Mouse (Mus musculus) kidney, postnatal 10 days (tissue): ENCODE data around the gene Xpo1.
A peak's percentile ranks its signal among the peaks of the same experiment; 100 is the strongest.
"Not testable (repeated sequence)": the region's sequence is repeated elsewhere in the genome, so short reads cannot be mapped to it uniquely, and the experiment has no call there.

ENCODE experiments used
- DNase-seq: peaks from one replicate; pipeline ENCODE4 v3.0.0; 2021; ENCODE audit warnings: mixed read lengths

The Xpo1 gene

DNA sequence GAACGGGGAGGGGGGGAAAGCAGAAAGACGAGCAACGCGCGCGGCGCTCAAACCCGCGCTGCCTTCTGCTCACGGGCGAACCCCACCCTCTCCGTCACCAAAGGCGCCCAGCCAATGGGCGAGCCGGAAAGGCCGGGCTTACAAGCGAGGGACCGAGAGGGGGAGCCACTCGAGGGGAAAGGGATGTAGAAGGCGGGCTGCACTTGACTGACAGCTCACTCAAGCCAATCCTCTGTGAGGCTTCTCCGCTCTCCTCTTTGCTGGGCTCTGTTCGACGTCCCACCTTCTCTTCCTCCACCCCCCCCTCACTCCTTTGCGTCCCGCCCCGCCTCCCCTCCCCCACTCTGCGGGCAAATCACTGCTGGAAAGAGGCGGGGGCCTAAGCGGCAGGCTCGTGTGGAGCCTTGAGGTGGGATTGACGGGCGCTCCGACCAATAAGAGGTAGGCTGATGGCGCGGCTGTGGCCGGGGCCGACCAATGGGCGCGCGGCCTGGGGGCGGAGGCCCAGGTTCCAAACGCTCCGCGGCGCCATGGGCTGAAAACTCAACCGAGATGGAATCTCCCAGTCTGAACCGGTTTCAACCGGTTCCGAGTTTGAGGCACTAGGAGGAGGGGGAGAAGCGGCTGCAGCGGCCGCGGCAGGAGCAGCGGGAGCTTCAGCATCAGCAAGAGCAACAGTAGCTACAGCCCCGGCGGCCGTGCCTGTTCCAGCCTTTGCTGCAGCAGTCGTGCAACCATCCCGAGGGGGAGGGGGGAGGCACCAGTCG, at the start of gene Xpo1:
Xpo1 (plus strand) TSS at position 615 of the 767 bp plus-strand sequence.
- peak; percentile 100 for DNase-seq

DNA sequence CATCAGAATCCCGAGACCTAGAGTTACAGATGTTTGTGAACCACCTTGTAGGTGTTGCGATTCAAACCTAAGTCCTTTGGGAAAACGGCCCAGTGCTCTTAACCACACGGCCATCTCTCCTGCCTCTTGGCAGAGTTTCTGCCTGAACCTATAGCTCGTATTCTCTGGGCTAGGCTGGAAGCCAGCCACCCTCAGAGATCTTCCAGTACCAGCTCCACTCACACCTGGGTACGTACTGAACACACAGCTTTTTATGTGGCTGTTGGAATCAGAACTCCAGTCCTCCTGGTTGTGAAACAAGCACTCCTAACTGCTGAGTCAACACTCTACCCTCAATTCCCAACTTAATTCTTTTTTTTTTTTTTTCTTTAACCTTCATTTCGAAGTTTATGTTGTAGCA, 46.1 kb upstream of the Xpo1 start:
- no peak for DNase-seq

DNA sequence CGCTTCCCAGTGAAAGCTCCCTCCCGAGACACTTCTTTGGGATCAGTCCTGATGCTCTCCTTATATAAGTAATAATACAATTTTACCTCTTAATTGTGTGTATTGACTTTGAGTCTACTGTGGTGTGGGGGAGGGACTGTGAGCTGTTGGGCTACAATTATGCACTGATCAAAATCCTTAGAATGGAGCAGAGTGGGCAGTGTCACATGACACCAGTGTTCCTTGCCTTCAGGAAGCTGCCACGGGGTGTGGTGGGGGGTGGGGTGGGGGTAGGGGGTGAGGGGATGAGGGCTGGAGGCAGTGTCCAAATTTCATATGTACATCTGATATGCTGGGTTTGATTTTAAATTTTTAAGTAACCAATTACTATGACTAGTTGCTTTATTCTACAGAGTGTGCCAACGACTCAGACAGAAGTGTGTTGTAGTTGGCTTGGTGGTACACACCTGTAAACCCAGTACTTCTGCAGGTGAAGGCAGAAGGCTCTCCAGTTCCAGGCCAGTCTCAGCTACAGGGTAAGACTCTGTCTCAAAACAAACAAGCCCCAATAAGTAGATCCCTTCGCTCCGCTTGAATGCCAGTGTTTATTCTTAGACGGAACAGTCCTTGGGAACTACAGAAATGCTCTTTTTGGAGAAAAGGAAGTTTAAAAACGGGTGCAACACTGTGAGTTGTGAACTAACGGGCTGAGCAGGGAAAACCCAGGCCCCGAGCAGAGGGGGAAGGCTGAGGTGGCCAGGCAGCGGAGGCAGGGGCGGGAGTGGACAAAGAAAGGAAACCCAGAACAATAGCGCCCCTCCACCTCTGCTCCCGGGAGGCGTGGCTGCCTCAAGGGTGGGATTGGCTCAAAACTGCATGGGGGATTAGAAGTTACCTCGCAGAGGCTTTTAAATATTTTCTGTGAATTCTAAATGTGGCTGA, 45.0 kb upstream of the Xpo1 start:
- DNase-seq, result peak; percentile 79

DNA sequence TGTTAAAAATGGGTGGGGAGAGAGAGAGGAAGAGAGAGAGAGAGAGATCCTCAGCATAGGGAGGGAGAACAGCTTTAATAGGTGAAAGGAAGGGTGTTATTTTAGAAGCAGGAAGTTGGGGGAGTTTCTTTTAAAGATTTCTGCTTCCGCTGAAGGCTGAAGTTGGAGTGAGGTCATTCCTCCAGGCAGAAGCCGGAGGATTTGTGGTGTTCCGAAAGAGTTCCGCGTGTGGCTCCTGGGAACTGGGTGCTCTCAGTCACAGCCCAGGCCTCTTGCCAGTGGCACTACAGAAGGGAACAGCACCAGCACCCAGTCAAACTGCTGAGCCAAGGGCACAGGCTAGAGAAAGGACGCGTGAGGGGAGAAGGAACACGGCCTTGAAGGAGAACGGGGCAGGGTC, 38.4 kb upstream of the Xpo1 start:
- DNase-seq, result peak; percentile 51

DNA sequence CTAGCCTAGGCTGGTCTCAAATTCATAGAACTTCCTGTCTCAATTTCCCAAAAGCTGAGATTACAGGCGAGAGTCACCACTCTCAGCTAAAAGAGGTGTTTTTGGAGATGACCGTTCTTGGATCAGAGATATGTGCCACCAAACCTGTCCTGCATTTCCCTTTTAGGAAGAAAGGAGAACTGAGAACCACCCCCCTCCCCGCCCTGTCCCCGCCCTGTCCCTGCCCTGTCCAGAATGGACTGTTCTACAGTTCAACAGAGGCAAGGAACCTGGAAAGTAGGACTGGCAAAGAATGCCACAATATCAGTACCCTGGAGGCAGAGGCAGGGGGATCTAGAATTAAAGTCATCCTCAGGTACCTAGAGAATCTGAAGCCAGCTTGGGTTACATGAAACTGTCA, 19.8 kb upstream of the Xpo1 start:
- DNase-seq, result no peak

DNA sequence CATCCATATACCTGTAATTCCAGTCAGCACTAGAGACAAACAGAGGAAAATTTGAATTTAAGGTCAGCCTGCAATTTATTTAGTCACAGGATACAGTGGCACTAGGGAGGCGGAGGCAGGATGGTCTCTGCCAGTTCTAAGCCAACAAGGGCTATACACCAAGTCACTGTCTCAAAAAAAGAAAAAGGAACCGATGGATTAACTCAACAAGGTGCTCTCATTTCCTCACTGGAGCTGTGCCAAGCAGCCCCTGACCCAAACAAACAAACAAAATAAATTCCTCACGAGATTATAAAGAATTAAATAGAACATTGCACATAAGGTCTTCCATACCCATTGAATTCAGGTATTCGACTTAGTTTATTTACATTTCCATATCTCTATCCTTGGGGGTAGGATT, 1.9 kb upstream of the Xpo1 start:
- DNase-seq, result no peak

DNA sequence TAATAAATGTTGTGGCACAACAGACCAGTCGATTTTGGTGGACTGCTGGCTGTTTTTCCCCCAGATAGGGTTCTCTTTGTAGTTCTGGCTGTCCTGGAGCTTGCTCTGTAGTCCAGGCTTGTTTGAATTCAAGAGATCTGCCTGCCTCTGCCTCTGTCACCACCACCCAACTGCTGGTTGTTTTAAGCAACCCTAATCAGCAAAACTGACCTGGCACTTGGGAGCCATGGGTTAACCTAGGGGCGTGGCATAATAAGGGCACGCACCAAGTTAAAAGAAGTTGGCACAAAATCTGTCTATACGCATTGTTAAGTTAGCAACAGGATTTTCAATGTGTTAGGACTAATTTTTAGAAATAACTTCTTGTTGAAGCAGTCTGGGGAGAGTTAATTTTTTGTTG, 1.3 kb upstream of the Xpo1 start:
- DNase-seq, result no peak

DNA sequence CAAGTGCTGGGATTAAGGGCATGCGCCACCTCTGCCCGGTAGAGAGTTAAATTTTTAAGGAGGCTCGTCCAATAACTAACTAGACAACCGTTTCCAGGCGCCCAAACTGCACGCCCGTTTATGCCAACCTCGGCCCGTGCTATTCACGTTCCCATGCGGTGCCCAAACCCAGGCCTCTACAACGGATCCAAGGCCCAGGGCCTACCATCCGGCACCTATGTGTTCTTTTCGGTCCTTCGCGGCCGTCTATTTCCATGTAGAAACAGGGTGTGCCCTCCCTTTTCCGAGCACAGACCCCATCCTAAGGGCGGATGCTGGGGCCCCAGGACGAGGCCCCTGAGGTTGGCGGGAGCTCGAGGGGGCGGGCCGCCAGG, 801 bp upstream of the Xpo1 start:
- DNase-seq, result no peak

DNA sequence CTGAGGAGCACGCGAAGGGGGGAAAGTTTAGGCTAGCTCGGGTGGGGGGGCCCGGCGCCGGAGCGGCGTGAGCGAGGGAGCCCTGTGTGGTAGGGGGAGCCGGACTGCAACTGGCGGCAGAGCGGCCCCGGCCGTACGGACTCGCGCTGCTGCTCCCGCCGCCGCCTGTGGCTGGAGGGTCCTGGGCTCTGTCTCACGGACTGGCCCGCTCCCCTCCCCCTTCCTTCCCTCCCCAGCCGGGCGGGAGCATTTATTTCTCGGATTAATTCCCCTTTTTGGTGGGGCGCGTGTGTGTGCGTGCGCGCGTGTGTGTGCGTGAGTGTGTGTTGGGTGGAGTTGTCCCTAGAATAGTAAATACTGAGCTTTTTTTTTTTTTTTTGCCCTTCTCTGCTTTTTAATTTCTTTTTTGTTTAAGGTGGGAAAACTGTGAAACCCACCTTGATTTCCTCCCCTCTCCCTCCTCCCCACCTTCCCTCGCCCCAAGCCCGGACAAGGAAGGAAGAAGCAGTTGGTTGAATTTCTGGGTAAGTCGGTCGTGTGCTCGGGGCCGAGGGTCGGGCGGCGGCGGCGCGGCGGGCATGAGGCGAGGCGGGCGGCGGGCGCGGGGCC, 457 bp downstream of the Xpo1 start:
- DNase-seq, result no peak

DNA sequence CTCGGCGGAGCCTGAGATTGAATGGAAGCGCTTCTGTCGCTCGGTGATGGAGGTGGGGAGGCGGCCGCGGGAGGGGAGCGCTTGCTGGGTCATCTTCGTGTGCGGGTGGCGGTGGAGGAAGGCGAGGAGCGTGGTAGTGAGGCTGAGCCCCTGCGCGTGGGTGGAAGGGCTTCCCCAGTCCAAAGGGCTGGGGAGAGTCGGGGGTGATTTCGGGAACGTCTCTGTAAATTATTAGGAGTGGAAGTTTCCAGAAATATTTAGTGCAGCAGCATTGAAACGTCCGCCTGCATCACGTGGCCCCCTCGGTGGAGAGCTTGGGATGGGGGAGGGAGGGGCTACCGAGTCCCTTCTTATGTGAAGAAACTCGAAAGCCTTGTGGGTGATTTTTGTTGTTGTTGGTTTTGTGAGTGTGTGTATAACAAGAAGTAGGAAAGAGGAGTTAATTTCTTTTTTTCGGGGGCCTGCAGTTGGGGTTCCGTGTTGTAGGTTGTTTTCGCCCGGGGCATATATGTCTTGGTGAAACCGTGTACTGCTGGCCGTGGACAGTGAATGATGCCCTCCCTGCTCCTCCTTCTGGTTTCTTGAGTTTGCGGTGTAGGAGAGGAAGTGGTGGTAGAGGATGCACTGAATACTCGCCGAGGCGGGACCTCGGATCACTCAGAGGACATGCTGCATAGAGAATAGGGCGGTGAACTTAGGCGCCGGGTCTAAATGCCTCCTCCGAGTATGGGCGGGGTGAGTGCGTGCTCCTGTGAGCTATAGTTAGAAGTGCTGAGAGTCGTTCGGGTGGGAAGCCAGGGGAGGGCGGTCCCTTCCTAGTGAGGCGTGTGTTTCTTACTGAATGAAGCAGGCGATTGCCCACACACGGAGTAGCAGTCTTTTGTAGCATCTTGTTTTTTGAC, 1.2 kb downstream of the Xpo1 start:
- DNase-seq, result peak; percentile 86

DNA sequence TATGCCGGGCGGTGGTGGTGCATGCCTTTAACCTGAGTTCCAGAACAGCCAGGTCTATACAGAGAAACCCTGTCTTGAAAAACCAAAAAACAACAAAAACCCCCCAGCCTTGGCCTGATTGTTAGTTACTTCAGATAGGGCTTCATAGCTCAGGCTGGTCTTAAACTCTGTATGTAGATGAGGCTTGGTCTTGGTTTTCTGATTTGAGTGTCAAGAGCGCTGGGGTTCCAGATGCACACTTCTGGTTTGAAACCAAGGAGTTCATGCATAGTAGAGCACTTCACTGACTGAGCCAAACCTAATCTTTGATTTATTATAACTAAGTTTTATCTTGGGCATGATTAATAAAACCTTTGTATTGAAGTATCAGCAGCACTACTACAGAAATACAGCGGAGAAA, 3.2 kb downstream of the Xpo1 start:
- no peak for DNase-seq

DNA sequence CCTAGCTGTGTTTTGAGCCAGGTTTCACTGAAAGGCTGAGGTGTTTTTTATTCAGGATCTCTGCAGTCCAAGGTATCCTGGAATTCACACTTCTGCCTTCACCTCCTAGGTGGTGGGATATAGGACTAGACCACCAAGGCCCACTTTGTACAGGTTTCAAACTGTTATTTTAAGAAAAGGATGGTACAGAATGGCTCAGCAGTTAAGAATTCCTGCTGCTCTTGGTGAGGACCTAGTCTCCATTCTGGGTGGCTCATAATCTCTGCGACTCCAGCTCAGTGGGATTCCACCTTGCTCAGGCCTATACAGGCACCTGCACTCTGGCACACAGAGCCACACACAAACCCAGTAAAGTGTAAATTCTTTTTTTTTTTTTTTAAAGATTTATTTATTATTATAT, 3.6 kb downstream of the Xpo1 start:
- no peak for DNase-seq

DNA sequence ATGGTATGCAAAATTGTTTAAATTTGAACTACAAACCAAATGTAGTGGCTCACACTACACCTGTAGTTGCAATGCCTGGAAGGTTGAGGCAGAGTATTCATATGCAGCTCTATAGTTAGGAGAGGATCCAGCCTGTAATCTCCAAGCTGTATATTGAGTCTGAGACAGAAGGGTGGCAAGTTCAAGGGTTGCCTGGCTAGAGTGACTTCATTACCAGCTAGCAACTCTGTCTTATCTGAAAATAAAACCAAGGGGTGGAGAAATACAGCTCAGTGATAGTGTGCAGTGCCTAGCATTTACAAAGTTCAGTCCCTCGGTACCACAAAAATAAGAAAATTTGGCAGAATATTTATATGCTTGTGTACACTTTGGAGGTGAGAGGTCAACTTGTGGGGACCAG, 4.3 kb downstream of the Xpo1 start:
- no peak for DNase-seq

DNA sequence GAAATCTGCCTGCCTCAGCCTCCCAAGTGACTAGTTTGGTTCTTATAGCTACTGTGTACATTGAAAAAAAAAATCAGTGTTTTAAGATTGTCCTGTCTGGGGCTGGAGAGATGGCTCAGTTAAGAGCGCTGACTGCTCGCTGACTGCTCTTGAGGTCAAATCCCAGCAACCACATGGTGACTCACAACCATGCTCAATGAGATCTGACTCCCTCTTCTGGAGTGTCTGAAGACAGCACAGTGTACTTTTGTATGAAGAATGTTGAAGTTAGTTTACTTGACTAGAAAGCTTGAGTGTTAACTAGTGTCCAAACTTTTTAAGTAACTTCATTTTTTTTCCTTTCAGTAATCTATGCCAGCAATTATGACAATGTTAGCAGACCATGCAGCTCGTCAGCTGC, 5.6 kb downstream of the Xpo1 start:
- DNase-seq, result no peak

DNA sequence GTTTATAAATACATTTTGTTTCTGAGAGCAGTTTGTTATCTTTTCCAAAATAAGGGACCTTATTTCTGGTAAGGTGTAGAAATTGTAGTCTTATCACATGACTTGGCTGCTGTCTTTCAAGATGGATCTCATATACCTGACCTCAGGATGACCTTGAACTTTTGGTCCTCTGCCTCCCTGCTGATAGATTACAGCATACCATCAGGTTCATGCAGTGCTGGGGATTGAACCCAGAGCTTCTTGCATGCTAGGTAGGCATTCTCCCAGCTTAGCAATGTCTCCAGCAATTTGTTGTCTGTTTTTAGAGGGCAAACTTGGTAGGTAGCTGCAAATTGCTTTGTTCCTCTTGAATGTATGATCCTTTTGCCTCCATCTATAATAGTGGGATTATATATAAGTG, 9.1 kb downstream of the Xpo1 start:
- DNase-seq, result no peak

DNA sequence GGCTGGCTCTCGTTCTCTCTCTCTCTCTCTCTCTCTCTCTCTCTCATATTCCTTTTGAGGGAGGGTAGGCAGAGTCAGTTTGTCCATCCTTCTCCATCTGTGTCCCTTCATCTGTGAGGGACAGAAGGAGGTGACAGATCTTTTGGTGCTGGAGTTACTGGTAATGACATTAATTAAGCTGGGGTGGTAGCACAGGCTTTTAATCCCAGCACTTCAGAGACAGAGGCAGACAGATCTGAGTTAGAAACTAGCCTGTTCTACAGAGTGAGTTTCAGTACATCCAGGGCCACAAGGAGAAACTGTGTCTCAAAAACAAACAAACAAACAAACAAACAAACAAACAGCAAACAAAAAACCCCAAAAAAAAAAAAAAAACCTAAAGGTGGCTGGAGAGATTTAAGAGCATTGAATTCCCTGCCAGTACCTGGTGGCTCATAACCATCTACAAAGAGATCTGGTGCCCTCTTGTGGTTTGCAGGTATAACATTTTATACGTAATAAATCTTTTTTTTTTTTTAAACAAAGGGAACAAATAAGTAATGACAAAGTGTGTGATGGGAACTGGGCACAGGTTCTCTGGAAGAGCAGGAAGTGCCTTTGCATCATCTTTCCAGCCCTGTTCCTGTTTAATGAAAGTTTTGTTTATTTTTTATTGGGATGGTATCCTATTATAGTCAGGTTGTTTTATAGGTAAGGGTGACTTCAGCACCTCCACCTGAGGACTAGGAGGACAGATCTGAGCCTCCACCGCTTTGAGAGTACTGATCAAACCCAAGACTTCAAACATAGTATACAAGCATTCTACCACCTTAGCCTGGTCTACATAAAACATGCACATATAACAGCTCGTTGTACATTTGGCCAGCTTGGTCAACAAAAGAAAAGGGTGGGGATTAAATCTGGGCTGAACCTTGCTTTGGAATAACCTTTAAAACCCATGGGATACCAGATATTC, 16.2 kb downstream of the Xpo1 start:
- peak; percentile 41 for DNase-seq

DNA sequence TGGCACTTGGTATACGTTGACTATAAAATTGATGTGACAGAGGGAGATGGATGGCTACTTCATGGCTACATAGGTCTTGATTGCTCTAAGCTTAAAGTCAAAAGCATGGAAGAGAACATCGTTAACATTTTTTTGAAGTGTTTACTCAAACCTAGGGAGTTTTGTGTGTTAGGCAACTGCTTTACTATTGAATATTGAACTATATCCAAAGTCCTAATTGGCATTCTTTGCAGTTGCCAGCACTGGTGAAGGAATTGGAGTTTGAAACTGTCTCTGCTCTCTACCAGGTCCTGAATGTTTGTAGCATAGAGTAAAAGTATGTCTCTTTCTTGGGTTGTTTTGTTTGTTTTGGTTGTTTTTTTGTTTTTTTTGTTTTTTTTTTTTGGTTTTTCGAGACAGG, 19.9 kb downstream of the Xpo1 start:
- no peak for DNase-seq

DNA sequence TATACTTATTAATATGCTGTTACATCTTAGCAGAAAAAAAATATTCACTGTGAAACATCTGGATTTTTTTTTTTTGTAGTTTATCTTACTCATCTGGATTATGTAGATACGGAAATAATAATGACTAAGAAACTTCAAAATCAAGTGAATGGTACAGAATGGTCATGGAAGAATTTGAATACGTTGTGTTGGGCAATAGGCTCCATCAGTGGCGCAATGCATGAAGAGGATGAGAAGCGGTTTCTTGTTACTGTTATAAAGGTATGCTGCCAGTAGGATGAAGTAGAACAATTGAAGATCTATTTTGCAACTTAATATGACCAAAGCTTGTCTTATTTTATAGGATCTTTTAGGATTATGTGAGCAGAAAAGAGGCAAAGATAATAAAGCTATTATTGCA, 28.6 kb downstream of the Xpo1 start:
- no peak for DNase-seq

DNA sequence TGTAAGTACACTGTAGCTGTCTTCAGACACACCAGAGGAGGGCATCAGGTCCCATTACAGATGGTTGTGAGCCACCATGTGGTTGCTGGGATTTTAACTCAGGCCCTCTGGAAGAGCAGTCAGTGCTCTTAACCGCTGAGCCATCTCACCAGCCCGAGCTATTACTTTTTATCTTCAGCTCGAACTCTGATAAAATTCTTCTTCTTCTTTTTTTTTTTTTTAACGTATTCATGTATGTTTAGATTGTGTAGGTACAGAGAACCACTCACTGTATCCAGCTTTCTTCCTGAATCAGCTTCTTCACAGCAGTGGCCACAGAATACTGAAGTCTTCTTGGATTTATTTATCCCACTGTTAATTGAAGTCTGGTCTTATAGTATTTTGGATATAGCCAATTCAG, 33.0 kb downstream of the Xpo1 start:
- DNase-seq, result not testable (repeated sequence)

DNA sequence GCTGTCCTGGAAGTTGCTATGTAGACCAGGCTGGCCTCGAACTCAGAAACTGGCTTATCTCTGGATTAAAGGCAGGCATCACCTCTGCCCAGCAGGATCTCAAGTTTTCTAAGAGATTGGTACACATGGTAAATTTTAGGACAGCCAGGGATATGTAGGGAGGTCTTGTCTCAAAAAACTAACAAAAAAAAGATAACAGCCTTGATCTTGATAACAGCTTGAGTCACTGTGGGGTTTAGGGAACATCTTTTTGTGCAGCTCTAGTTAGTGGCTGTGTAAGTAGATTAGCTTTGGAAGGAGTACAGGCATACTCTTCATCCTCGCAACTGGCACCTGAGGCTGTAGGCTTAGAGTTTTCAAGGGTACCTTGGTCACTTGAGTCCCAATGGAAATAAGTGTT, 41.5 kb downstream of the Xpo1 start:
- no peak for DNase-seq

DNA sequence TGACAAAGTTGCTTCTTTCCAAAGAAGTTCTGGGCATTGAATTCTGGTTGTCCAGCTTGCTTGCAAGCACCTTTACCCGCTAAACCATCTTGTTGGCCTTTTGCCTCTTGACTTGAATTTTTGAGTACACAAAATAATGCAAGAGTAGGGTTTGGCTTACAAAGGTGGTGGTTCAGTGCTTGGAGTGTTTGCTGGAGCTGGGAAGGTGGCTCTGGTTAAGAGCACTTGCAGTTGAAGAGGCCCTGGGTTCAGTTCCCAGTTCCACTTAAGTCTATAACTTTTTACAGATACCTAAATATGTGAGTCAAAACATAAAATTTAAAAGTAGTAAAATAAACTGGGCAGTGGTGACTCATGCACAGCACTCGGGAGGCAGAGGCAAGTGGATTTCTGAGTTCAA, 42.5 kb downstream of the Xpo1 start:
- DNase-seq, result no peak

DNA sequence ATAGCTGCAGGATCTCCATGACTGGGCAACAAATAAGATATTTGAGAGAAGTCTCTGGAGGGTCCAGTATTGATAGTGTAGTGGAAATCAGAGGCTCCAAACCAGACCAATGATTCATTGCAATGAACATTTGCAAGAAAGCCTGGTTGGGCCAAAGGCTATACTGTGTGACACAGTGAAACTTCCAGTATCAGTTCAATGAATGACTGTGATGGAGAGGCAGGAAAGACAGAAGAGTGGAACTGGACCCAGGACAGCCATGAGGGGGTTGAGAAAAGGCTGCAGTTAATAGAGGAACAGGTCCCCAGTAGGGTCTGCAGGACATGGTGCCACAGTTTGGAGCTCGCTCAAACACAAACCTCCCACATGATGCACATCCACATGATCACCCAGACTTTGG, 44.1 kb downstream of the Xpo1 start:
- DNase-seq, result no peak
